ENCODE assay signal across 8 mouse cellular contexts in genomic region chr1:88465722-88466121, GRCm38 (mm10). TPM values are rescaled to one million over a fixed set of nuclear protein-coding genes. Genes with fewer than 3 reads are reported as not detected.
DNase-seq lines count a peak whose midpoint lies in the region; ATAC-seq lines count a peak whose summit lies in the region.

No protein-coding gene starts in this region.

- no peak for DNase-seq in frontal cortex, adult 2 months (ENCODE audit: extremely low spot score in 1 of 2, low spot score in 1 of 2)
- no peak for DNase-seq in neural tube, embryonic 10.5 days (ENCODE audit: extremely low spot score, low spot score)
- DNase-seq in induced T-regulatory cell, adult 2 months (ENCODE audit: low read depth) = peak; percentile 57
- DNase-seq in thymus, postnatal 0 days (ENCODE audit: low spot score) = peak; percentile 54
- no peak for DNase-seq in right cerebral cortex, adult 18-20 months
- DNase-seq in layer of hippocampus, adult 11-12 months (ENCODE audit: low spot score) = no peak

- no peak overlapping the region for H3K9ac ChIP-seq in neural tube, embryonic 14.5 days (replicated peaks; ENCODE audit: low read depth, low read length)

- H3K4me3 ChIP-seq in neural tube, embryonic 14.5 days (ENCODE audit: low read depth, low read length) = no peak overlapping the region

- ATAC-seq in frontal cortex, adult (ENCODE audit: low TSS enrichment) = 0 out of 2 replicates have a peak, but pooled peaks have one; percentile 38
- ATAC-seq in neural tube, embryonic 14.5 days (ENCODE audit: low read depth) = peak; percentile 64; the same call in 1 of the 2 replicates

- H3K9me3 ChIP-seq in neural tube, embryonic 14.5 days (ENCODE audit: control insufficient read depth, low read length) = no peaks in the 10 kb centered on the region

- no peak overlapping the region for H3K27ac ChIP-seq in neural tube, embryonic 14.5 days (ENCODE audit: low read depth, low read length)

- H3K36me3 ChIP-seq in neural tube, embryonic 14.5 days (ENCODE audit: control insufficient read depth, insufficient read depth, low read length) = no peaks in the 10 kb centered on the region

- 0 out of 2 replicates have a peak, but pooled peaks cover 3% of the 10 kb centered on the region for H3K4me1 ChIP-seq in neural tube, embryonic 14.5 days (ENCODE audit: control insufficient read depth, insufficient read depth, low read length)

- H3K4me2 ChIP-seq in neural tube, embryonic 14.5 days (ENCODE audit: low read depth, low read length) = no peak overlapping the region

- WGBS in neural tube, embryonic 14.5 days = 72% methylated on average over 4 of the region's 4 CpGs

- H3K27me3 ChIP-seq in neural tube, embryonic 14.5 days (ENCODE audit: control insufficient read depth, insufficient read depth, low read length) = no peaks in the 10 kb centered on the region

RNA-seq across cellular contexts. Expression of gene Glrp1, which starts 44.1 kb away (rescaled TPM):
- 0.08 and 0.19 TPM in 2 replicates for polyA plus RNA-seq in frontal cortex, adult 2 months (2012; rRNA removed)
- polyA plus RNA-seq in neural tube, embryonic 14.5 days (2014; fragmentation: Nextera tagmentation; extraction: Ambion mirVana) = not detected in 2 replicates
- polyA plus RNA-seq in thymus, postnatal 0 days (2015; fragmentation: Nextera tagmentation; extraction: Ambion mirVana) = 0.13 and 0.31 TPM in 2 replicates

RNA-seq across cellular contexts. Expression of gene Spp2, which starts 59.0 kb away (rescaled TPM):
- 1.4 TPM in 2 replicates for polyA plus RNA-seq in frontal cortex, adult 2 months (2012; rRNA removed)
- 0.23 TPM in 1 of 2 replicates, not detected in the other for polyA plus RNA-seq in neural tube, embryonic 14.5 days (2014; fragmentation: Nextera tagmentation; extraction: Ambion mirVana)
- 0.83 and 0.84 TPM in 2 replicates for polyA plus RNA-seq in thymus, postnatal 0 days (2015; fragmentation: Nextera tagmentation; extraction: Ambion mirVana)

Comparison
In these comparisons a context has a peak if more than half of its experiments do, and no peak if none do; other contexts are left out.
1. DNase-seq: peak in induced T-regulatory cell, adult 2 months (single experiment) and thymus, postnatal 0 days (single experiment); none in frontal cortex, adult 2 months (0 of 2), neural tube, embryonic 10.5 days (single experiment), right cerebral cortex, adult 18-20 months (single experiment) and layer of hippocampus, adult 11-12 months (single experiment).